Mouse (Mus musculus): ENCODE data around the gene Hist1h2be.
"Not testable (repeated sequence)": the region's sequence is repeated elsewhere in the genome, so short reads cannot be mapped to it uniquely, and the experiment has no call there.

Hist1h2be gene

GRCm38 (mm10) chr13:23551146-23551834 lies 69.6 kb downstream of the Hist1h2be start, which contains the start of gene Hist1h4f:
Gene Hist1h4f (minus strand): TSS chr13:23551648.
- peak; percentile 83 for DNase-seq (ENCODE audit: low spot score)

GRCm38 (mm10) chr13:23550761-23551145 lies 70.2 kb downstream of the Hist1h2be start:
- no peak for DNase-seq (ENCODE audit: low spot score)

GRCm38 (mm10) chr13:23546694-23547093 lies 74.2 kb downstream of the Hist1h2be start:
- DNase-seq (ENCODE audit: low spot score), result no peak

GRCm38 (mm10) chr13:23544787-23545120 lies 76.2 kb downstream of the Hist1h2be start:
- not testable (repeated sequence) for DNase-seq (ENCODE audit: low spot score)

GRCm38 (mm10) chr13:23543965-23544786 lies 76.7 kb downstream of the Hist1h2be start, which contains the start of gene Hist1h3f:
Gene Hist1h3f (plus strand): TSS chr13:23544052.
- DNase-seq (ENCODE audit: low spot score), result peak; percentile 83

GRCm38 (mm10) chr13:23542999-23543607 lies 77.8 kb downstream of the Hist1h2be start, which contains the start of gene Hist1h2bh:
Gene Hist1h2bh (minus strand): TSS chr13:23543392.
- peak; percentile 83 for DNase-seq (ENCODE audit: low spot score)

GRCm38 (mm10) chr13:23542225-23542980 lies 78.5 kb downstream of the Hist1h2be start:
- not testable (repeated sequence) for DNase-seq (ENCODE audit: low spot score)

- DNase-seq (ENCODE audit: low spot score), result no peak
These were observed 79.4 kb downstream of the Hist1h2be start for GRCm38 (mm10) chr13:23541497-23541896.

- not testable (repeated sequence) for DNase-seq (ENCODE audit: low spot score)
These were observed 81.1 kb downstream of the Hist1h2be start for GRCm38 (mm10) chr13:23539821-23540220.

- no peak for DNase-seq (ENCODE audit: low spot score)
These were observed 82.7 kb downstream of the Hist1h2be start for GRCm38 (mm10) chr13:23538249-23538648.

- no peak for DNase-seq (ENCODE audit: low spot score)
These were observed 83.8 kb downstream of the Hist1h2be start for GRCm38 (mm10) chr13:23537006-23537710.

GRCm38 (mm10) chr13:23536076-23536822 lies 84.7 kb downstream of the Hist1h2be start:
- DNase-seq (ENCODE audit: low spot score), result no peak

- peak; percentile 85 for DNase-seq (ENCODE audit: low spot score)
These were observed 85.5 kb downstream of the Hist1h2be start, which contains the start of gene Hist1h3g for GRCm38 (mm10) chr13:23535137-23536075. Gene Hist1h3g (plus strand): TSS chr13:23535422.

- DNase-seq (ENCODE audit: low spot score), result no peak
These were observed 86.4 kb downstream of the Hist1h2be start for GRCm38 (mm10) chr13:23534368-23535131.

All from T-cell, adult 2 months (primary cell).